Mouse (Mus musculus) ES-Bruce4 (cell line): Measurements from ENCODE around the gene Snx10. TPM values are rescaled to one million over a fixed set of nuclear protein-coding genes. Genes with fewer than 3 reads are reported as not detected.

Experiments
- H3K27ac ChIP-seq: 2 replicates; pipeline ENCODE4 v1.5.1; 2012; ENCODE audit warnings: low read length, inconsistent platforms; ENCODE audit not compliant: insufficient read depth
- H3K27me3 ChIP-seq: 2 replicates; pipeline ENCODE4 v1.6.1; 2012; ENCODE audit warnings: mild to moderate bottlenecking, low read length, inconsistent platforms; ENCODE audit not compliant: control insufficient read depth, poor library complexity, insufficient read depth, severe bottlenecking
- H3K36me3 ChIP-seq: 2 replicates; pipeline ENCODE4 v1.6.1; 2012; ENCODE audit warnings: inconsistent platforms, mild to moderate bottlenecking, low read length, moderate library complexity; ENCODE audit not compliant: control insufficient read depth, poor library complexity, insufficient read depth, severe bottlenecking
- H3K4me1 ChIP-seq: one replicate; pipeline ENCODE4 v1.8.1; 2011; ENCODE audit warnings: low read length; ENCODE audit not compliant: control insufficient read depth, insufficient read depth
- H3K4me3 ChIP-seq: 2 replicates; pipeline ENCODE4 v1.5.1; 2011; ENCODE audit warnings: low read depth, mild to moderate bottlenecking, low read length
- H3K9ac ChIP-seq: 2 replicates; pipeline ENCODE4 v1.6.1; 2012; ENCODE audit warnings: low read depth, mild to moderate bottlenecking, inconsistent platforms; ENCODE audit not compliant: poor library complexity, severe bottlenecking
- H3K9me3 ChIP-seq: replicated peaks from 2 replicates; pipeline ENCODE4 v1.6.1; 2012; ENCODE audit warnings: mild to moderate bottlenecking, low read length, inconsistent platforms; ENCODE audit not compliant: control insufficient read depth, poor library complexity, insufficient read depth, severe bottlenecking
- CTCF ChIP-seq: IDR thresholded peaks from one replicate; pipeline ENCODE4 v1.8.1; 2011; ENCODE audit warnings: low read depth, low read length
- EP300 ChIP-seq: IDR thresholded peaks from 2 replicates; pipeline ENCODE4 v1.6.1; 2011; ENCODE audit warnings: low read depth, low read length; ENCODE audit not compliant: insufficient read depth
- POLR2A ChIP-seq: IDR thresholded peaks from one replicate; pipeline ENCODE4 v1.8.1; 2011; ENCODE audit warnings: low read length; ENCODE audit not compliant: insufficient read depth
- polyA plus RNA-seq: library from polyadenylated mRNA; stranded (reverse); fragments of >200 nt; gene quantifications from 2 replicates; pipeline ENCODE4 v1.2.4, GENCODE M21; 2011; ENCODE audit warnings: low read depth; ENCODE audit not compliant: missing spikeins, insufficient read depth, insufficient read length

Snx10 gene
- polyA plus RNA-seq, 1 experiment: 87.2 TPM

DNA sequence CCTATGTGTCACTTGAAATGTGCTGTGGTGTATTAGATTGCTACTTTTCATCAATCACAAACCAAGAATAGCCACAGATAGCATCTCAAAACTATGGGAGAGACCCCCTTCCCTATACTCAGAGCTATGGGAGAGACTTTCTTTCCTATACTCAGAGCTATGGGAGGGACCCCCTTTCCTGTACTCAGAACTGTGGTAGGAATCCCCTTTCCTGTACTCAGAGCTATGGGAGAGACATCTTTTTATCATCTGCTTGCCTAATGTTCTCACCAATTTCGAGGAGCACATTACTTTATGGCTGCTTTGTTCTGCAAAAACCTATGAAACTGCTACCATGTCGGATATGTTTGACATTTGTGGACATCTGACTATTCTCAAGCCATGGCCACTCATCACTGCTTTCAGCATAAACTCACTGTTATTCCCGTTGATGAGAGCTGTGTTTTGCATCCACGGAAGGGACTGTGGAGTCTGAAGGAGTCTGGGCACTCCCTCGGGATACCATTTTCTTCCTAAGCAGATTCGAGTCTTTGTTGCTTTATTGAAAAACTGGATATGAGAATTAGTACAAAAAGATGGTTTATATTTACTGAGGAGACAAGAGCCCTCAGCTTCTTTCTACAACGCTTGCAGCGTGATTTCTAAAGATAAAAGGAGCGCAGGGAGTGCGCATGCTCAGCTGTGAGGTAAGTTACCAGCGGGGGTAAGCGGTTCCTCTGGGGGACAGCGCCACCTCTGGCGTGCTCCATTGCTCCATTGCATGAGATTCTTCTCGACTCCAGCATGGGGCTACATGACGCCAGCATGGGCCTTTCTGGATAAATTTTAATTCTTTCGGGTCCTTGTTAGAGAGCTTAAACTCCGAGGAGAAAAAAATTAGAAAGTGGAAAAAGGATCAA is 14.7 kb upstream of the Snx10 start:
- Histone ChIP-seq H3K4me3 (no peak overlapping the region), H3K9me3 (no peaks in the 10 kb centered on the region), H3K9ac (no peak overlapping the region), H3K27me3 (no peaks in the 10 kb centered on the region), H3K36me3 (no peaks in the 10 kb centered on the region), H3K27ac (no peak overlapping the region), H3K4me1 (peaks cover 2% of the 10 kb centered on the region)
- TF ChIP-seq EP300 (0 out of 2 replicates have a peak, but pooled peaks have one; percentile 48), POLR2A (no peak), CTCF (peak; percentile 84)

DNA sequence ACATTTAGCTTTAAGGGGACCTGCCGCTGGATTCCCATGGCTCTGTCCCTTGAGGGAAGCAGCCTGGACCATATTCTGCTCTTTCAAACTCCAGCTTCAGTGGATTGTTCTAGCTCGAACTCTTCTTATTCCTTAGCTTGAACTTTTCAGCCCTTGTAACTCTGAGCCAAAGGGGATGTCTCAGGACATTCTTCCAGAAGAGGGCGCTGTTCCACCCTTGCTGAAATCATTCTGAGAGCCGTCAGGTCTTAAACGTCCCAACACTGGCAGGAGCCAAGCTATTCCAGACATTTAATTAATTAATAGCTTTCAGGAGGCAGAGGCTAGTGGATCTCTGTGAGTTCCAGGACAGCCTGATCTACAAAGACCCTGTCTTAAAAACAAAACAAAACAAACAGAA is 13.6 kb upstream of the Snx10 start:
- H3K4me3 ChIP-seq: no peak overlapping the region
- peak overlapping the region; percentile 36; the same call in 1 of the 2 replicates for H3K9ac ChIP-seq
- H3K9me3 ChIP-seq: no peaks in the 10 kb centered on the region
- H3K4me1 ChIP-seq: peaks cover 2% of the 10 kb centered on the region
- H3K36me3 ChIP-seq: no peaks in the 10 kb centered on the region
- H3K27ac ChIP-seq: 0 out of 2 replicates have a peak overlapping the region, but pooled peaks have one; percentile 50
- H3K27me3 ChIP-seq: no peaks in the 10 kb centered on the region
- TF ChIP-seq CTCF (peak; percentile 60), EP300 (no peak), POLR2A (no peak)

DNA sequence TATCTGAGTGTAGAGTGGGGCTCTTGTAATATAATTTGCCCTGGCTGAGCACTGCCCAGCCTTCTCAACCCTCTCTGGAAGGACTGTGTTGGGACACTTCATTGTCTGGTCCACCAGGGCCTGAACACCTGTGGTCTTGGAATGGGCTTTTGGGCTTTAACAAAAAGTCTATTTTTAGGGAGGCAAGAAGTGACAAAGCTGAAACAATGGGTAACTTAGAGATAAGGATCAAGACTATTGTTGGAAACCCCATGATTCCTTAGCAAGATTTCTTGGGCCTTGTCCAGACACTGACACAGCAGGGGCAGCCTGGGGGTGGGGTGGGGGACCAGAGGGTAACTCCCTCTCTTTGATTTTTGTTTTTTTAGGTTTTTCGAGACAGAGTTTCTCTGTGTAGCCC is 12.8 kb upstream of the Snx10 start:
- no peaks in the 10 kb centered on the region for H3K36me3 ChIP-seq
- no peak overlapping the region for H3K9ac ChIP-seq
- H3K9me3 ChIP-seq: no peaks in the 10 kb centered on the region
- H3K4me3 ChIP-seq: no peak overlapping the region
- H3K4me1 ChIP-seq: no peaks in the 10 kb centered on the region
- H3K27me3 ChIP-seq: no peaks in the 10 kb centered on the region
- no peak for TF ChIP-seq POLR2A
- H3K27ac ChIP-seq: peak overlapping the region; percentile 50

- TF ChIP-seq POLR2A (no peak), CTCF (no peak), EP300 (no peak)
- Histone ChIP-seq H3K4me1 (no peaks in the 10 kb centered on the region), H3K36me3 (no peaks in the 10 kb centered on the region)
Observed at GRCm38 (mm10) chr6:51513745-51514144, 10.0 kb upstream of the Snx10 start.

DNA sequence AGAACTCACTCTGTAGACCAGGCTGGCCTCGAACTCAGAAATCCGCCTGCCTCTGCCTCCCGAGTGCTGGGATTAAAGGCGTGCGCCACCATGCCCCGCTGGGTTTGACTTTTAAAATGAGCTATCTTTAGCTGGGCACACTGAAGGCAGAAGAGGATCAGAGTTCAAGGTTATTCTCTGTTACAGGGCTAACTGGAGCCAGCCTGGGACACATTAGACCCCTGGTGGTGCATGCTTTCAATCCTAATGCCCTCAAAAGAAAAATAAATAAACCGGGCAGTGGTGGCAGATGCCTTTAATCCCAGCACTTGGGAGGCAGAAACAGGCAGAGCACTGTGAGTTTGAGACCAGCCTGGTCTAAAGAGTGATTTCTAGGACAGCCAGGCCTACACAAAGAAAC is 8.8 kb upstream of the Snx10 start:
- Histone ChIP-seq H3K27me3 (no peaks in the 10 kb centered on the region), H3K9ac (no peak overlapping the region), H3K36me3 (no peaks in the 10 kb centered on the region), H3K9me3 (peaks cover 6% of the 10 kb centered on the region; the same call in 1 of the 2 replicates), H3K4me1 (no peaks in the 10 kb centered on the region), H3K27ac (no peak overlapping the region), H3K4me3 (no peak overlapping the region)
- TF ChIP-seq EP300 (no peak), CTCF (no peak), POLR2A (no peak)

More at GRCm38 (mm10) chr6:51513745-51514144, 10.0 kb upstream of the Snx10 start:
- Histone ChIP-seq H3K9ac (no peak overlapping the region), H3K4me3 (no peak overlapping the region), H3K9me3 (peaks cover 6% of the 10 kb centered on the region; the same call in 1 of the 2 replicates), H3K27ac (no peak overlapping the region), H3K27me3 (no peaks in the 10 kb centered on the region)

GRCm38 (mm10) chr6:51523310-51523709 is 391 bp upstream of the Snx10 start:
- Histone ChIP-seq H3K4me3 (peak overlapping the region; percentile 16; the same call in 1 of the 2 replicates), H3K27ac (no peak overlapping the region), H3K4me1 (peaks cover 2% of the 10 kb centered on the region), H3K27me3 (no peaks in the 10 kb centered on the region), H3K36me3 (no peaks in the 10 kb centered on the region), H3K9me3 (no peaks in the 10 kb centered on the region), H3K9ac (peak overlapping the region; percentile 96)
- no peak for TF ChIP-seq CTCF
- TF ChIP-seq EP300: no peak
- no peak for TF ChIP-seq POLR2A
